Mouse (Mus musculus): ENCODE results near the gene Jazf1.

Jazf1 gene

DNA sequence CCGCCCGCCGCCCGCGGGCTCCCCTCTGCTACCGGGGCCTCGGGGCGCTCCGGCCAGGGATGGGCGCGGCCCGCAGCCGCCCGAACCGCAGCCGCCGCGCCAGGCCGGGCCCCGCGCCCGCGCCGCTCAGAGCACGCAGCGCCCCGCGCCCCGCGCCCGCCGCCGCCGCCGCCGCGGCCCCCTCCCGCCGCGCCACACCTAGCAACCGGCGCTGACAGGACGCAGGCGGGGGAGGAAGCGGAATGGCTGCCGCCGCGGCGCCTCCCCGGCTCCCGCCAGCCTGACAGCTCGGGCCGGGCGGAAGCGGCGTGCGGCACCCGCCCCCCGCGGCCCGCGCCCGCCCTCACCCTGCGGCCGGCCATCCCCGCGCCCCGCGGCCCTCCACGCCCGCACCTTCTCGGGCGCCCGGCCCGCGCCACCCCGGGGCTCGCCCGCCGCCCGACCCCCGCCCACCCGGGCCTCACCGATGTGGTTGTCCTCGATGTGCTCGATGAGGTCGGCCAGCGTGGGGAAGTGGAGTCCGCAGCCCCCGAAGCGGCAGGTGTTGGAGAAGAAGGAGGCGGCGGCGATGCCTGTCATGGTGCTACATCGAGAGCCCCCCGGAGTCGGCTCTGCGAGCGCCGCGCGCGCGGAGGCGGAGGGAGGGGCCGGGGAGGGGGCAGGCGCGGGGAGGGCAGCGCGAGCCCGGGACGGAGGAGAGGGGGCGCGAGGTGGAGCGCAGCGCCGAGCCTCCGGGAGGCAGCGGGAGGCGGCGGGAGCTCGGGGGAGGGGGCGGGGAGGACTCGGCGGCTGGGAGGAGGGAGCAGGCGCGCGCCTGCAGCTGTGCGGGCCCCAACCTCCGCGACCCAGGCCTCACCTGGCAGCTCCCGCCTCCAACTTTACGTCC, at the start of gene Jazf1:
Gene Jazf1, minus strand, starts transcription at position 643 of the 886 bp plus-strand sequence.
- in situ Hi-C loops (cut with MboI, MseI), result no loop called here

DNA sequence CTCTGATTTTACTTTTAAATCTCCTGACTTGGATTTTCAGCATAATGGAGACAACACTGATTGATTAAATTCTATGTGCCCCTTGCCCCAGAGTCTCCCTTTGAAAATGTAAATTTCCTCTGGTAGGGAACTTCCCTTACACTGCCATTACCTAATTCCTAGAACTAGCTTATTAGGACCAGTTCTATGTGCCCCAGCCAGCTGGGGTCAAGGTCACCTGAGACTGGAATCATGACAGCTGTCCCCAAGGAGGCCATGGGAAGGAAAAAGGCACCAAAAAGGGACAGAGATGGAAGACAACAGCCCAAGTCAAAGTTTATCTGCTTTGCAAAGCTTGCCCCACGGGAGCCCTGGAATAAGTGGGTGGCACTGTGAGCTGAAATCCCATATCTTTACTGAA, 49.4 kb upstream of the Jazf1 start:
- in situ Hi-C loops (cut with MboI, MseI), result no loop called here

DNA sequence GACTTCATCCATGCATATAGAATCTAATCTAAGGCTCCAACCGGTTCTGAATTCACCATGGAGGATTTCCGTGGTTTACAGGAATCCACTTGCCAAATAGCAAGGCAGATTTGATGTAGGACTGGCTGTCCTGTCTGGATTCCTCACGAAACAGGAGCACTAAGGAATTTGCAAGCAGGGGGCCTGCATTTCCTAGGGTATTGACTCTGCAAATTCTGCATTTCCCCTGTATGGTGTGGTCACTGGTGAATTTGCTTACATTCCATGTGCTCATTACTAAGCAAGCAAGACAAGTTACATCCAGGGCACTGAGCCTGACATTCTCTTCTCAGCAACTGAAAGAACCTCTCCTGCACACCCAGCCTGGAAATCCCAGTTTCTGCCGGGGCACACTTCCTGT, 18.4 kb upstream of the Jazf1 start:
- in situ Hi-C loops (cut with MboI, MseI), result no loop called here

DNA sequence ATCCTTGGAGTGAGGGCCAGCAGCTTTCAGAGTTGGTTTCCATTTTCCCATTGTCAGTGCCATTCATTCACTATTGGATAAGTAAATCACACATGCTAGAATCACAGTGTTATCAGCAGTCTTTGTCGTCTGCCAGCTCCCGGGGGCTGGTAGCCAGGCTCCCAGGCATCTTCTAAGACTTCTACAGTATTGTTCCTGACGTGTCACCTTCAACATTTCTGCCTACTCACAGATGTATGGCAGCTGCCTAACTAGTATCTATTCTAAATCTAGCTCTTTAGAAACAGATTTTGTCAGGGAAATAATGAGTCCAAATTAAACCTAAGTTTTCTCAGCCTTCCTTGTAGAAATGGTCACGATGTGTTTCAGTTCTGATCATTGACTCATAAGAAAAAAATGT, 12.8 kb upstream of the Jazf1 start:
- in situ Hi-C loops (cut with MboI, MseI), result no loop called here

DNA sequence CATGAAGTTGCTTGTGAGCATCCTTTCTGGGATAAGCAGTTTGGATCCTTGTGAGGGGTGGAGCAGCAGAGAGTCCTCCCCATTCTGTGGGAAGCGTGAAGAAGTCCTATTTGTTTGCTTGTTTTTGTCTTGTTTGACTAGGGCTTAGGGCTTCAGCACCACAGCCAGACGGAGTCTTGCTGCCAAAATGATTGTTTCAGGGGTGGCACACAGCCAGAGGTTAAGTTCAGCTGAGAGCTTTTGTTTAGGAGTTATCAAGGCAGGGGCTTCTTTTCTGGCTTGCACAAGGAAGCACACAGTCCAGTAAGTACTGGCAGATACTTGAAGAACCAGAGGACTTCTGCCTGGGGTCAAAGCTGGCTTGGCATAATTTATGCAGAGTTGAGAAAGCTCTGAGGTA, 10.2 kb upstream of the Jazf1 start:
- in situ Hi-C loops (cut with MboI, MseI), result loop anchor here (10.0 kb wide), 1 partner anchor 56 kb away; no protein-coding TSS in a partner anchor

DNA sequence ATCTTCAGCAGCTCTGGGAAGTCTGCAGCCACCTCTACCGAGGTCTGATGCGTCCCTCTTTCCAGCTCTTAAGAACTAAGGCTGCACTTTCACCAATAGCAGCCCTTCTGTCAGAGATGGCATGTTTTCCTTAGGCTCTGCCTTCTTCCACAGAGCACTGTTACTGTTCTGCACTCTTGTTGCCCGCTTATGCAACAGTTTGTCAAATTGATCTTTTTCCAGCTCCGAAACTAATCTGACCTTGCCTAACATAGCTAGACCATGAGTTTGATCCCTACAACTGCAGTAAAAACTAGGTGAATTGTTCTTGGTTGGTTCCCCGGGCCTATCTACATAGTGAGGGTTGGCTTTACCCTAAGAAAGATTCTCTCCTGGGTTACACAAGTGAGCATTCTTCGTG, 3.3 kb upstream of the Jazf1 start:
- in situ Hi-C loops (cut with MboI, MseI), result loop anchor here (10.0 kb wide), 1 partner anchor 63 kb away; no protein-coding TSS in a partner anchor

DNA sequence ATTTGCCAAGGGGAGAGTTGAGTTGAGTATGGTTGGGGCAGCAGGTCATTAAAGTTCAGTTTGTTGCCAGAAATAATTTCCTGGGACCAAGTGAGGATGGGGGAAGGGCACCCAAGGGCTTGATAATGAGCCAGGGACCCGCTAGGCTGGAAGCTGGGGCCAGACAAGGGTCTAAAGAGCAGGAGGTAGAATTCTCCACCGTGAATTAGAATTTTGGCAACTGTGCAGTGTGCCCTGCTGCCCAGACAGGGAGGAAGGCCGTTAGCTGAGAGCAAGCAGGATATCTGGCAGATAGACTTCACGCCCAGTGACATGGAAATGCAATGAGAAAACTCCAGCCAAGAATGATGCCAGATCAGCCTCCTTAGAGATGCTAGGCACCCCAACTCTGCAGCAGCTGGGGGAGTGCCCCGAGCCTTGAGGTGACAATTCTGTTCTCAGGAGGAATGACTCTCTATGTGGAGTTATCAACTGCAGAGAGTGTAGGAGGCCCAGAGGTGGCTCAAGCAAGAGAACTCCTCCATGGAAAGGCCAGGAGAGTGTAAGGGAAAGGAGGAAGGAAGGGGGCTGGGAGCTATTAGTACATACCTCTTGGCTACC, 1.6 kb upstream of the Jazf1 start:
- in situ Hi-C loops (cut with MboI, MseI), result loop anchor here (10.0 kb wide), 1 partner anchor 65 kb away; no protein-coding TSS in a partner anchor

DNA sequence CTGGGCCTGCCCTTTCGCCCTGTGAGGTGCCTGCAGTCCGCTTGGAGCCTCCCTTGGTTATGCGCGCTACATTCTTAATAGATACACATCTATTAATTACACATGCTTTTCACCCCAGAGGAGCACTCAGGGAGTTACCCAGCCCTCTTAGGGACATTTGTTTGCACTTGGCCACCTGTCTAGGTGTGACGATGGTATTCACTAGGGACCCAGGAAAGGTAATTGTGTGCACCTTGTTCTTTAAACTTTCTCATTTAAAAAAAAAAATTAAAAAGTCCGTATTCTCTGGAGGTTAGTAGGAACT, 396 bp upstream of the Jazf1 start:
- in situ Hi-C loops (cut with MboI, MseI), result no loop called here

DNA sequence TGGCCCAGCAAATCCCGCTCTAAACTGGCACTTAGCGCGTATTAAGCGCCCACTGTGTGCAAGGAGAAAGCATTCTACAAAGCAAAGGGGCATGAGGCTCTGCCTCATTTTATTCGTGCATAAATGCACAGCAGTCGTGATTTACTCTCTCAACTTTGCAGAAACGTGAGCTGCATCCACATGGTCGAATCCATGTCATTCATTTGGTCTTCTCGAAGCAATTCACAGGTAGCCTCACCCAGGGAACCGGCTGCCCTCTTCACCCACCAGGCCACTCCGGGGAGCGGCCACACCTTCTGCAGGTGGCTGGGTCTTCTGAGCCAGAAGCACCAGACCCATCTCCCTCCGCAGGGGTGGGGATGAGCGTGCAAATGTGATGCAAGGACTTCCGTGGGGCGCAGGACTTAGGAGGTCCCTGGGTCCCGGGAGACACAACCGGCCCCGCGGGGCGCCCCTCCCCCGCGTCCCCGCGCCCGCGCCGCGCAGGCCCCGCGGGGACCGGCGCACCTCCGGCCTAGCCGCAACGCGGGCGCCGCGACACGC, 914 bp downstream of the Jazf1 start:
- in situ Hi-C loops (cut with MboI, MseI), result no loop called here

DNA sequence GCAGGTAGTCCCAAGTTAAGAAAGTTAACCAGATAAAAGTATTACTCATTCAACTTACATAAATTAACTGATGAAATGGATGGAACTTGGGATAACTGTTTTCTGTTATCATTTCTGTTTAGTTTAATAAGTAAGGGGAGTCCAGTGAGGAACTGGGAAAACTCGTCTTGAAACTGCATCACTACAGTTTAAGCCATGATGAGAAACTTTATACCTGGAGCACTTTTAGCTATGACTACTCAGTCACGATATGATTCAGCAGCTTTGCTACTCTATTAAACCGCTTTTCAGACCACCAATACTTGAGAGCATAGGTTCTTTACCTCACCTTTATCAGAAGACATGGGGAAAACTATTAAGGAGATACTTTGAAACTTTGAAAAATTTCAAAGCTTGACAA, 1.5 kb downstream of the Jazf1 start:
- in situ Hi-C loops (cut with MboI, MseI), result no loop called here

DNA sequence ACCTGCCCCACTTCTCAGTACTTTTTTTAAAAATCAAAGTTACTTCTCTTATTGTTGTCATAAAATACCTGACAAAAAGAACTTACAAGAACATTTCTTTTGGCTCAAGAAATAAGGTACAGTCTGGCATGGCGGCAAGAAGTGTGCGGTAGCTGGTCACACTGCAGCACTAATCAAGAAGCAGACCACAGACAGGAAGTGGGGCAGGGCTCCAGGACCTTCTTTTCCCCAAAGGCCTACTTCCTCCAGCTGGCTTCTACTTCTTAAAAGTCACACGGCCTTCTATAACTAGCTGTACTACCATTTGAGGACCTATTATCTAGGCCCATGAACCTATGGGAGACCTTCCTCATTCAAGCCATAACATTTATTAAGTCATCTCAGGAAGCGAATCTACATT, 4.4 kb downstream of the Jazf1 start:
- in situ Hi-C loops (cut with MboI, MseI), result no loop called here

DNA sequence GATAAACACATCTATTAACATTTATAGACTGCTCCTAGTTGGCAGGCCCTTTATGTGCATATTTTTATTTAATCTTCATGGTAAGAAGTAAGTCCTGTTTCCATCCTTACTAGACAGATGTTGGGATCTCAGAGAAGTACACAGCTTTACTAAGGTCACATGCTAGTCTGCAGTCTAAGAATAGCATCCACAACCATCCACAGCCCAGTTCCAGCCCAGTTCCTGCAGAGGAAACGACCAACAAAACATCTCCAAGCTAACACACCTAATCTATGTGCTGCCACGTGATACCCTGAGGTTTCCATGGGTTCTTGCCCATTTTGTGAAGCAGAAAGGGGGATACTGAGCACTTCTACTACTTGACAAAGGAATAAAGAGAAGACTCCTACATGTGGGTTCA, 13.5 kb downstream of the Jazf1 start:
- in situ Hi-C loops (cut with MboI, MseI), result no loop called here

DNA sequence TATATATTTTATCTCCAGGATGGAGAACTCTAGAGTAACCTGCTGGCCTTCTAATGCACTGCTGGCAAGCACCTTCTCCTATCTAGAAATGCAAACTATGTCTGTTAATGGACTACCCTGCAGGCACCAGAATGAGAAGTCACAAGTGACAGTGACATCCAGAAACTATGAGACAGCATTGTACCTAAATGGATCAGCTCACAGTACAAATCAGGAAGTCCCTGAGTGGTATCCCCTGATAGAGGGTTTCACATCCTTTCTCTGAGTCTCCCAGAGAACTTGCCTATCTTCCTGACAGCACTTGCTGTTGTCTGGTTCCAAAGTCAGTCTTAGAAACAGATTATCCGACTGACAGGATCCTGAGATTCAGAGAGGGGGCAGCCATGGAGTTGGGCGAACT, 22.9 kb downstream of the Jazf1 start:
- in situ Hi-C loops (cut with MboI, MseI), result no loop called here

DNA sequence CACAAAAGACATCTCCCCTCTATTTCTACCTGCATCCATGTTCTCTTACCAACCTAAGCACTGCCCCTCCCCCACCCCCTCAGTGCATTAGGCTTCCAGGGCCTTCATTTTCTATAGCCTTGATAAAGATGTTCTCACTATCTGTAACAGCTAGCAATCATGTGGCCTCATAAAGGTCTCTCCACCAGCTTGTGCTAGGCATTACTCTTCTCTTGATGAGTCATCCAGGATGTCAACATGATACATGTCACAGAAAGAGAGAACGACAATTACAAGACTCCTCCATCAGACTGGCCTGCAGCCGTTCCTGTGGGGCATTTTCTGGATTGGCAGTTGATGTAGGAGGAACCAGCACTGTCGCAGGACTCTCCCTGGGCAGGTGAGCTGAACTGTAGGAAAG, 30.3 kb downstream of the Jazf1 start:
- in situ Hi-C loops (cut with MboI, MseI), result loop anchor here (5.0 kb wide), 1 partner anchor 104 kb away; no protein-coding TSS in a partner anchor

DNA sequence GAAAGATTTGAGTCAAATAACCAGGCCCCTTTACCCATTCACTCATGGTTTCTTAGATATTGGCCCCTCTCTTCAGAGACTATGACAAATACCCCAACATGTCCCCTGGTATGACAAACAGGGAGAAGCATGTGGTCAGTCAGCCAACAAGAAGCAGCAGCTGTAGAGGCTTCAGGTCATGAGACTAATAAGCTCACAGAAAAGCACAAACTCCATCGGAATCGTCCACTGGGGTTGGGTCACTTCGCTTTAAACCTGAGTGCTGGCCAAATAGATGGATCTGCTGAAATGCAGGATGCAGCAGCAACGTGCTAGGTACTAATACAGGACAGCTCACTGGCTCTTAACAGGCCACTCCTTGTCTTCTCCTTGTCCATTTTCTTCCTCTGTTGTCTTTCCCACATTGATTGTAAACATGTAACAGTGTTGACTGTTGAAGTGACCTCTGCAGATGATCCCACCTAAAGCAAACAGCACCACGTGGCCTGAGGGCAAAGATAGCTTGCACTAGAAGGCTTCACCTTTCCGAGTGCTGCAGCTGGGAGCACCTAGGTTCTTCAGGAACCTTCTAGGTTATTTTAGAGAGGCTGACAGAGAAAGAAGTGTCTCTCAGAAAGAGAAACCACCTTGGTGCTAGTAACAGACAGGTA, 33.9 kb downstream of the Jazf1 start:
- in situ Hi-C loops (cut with MboI, MseI), result loop anchor here (5.0 kb wide), 1 partner anchor 108 kb away; no protein-coding TSS in a partner anchor

DNA sequence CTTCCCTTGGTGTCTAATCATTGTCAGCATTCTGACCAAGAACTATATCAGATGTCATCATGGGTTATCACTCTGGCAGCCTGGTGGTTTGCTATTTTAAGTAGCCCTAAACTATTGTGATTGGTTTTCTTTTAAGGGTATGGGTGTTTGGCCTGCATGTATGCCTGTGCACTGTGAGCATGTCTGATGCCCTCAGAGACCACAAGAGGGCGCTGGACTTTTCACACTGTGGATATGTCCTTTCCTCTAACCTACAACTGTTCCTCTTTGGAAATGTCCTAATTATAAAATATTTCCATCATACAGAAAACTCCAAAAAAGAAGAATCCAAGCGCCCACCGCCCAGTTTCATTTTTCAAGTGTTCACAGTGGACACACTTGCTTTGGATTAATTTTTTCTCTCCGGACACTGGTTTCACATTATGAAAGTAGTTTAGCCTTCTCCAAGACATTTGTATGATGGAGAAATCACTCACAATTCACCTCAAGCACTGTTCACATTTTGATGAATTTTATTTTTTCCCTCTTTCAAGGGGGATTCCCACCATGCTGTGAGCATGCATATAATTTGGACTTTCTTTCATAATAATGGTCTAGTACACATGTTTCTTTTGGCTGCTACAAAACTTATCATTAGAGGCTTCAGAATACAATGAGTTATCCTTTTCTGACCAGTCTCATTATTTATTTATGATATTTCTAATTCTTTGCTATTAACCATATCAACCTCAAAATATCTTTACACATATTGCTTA, 35.5 kb downstream of the Jazf1 start:
- in situ Hi-C loops (cut with MboI, MseI), result no loop called here

DNA sequence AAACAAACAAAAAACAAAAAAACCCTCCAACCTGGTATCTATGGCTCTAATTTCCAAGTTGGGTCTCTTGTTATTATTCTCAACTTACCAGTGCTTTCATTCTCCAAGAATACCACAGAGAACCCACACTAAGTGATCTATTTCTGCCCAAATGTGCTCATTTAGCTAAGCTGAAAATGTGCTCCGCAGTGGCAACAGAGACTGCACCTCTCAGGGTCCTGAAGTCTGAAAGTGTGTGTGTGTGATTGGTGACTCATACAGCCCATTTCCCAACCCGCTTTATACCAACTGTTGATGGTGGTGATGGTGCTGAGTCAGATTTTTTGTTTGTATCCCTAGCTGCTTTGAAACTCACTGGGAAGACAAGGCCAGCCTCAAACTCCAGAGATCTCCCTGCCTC, 46.4 kb downstream of the Jazf1 start:
- in situ Hi-C loops (cut with MboI, MseI), result loop anchor here (5.0 kb wide), 1 partner anchor 75 kb away; no protein-coding TSS in a partner anchor

DNA sequence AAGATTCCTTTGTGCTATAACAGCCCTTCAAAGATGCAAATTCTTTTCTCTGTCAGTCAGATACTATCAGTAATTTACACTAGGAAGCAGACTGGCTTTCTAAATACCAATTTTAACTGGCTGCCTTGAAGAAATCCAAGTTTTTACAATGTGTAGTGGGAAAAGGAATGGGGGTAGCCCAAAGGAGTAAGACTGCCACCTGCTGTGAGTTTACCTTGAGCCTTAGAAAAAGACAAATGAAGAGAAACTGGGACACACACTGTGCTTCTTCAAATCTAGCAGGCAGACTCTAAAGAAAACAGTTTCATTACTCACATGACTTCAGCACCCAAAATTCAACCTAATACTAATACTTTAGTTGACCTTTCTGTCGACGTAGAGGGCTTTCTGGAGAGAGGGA, 47.4 kb downstream of the Jazf1 start:
- in situ Hi-C loops (cut with MboI, MseI), result loop anchor here (5.0 kb wide), 1 partner anchor 74 kb away; no protein-coding TSS in a partner anchor

DNA sequence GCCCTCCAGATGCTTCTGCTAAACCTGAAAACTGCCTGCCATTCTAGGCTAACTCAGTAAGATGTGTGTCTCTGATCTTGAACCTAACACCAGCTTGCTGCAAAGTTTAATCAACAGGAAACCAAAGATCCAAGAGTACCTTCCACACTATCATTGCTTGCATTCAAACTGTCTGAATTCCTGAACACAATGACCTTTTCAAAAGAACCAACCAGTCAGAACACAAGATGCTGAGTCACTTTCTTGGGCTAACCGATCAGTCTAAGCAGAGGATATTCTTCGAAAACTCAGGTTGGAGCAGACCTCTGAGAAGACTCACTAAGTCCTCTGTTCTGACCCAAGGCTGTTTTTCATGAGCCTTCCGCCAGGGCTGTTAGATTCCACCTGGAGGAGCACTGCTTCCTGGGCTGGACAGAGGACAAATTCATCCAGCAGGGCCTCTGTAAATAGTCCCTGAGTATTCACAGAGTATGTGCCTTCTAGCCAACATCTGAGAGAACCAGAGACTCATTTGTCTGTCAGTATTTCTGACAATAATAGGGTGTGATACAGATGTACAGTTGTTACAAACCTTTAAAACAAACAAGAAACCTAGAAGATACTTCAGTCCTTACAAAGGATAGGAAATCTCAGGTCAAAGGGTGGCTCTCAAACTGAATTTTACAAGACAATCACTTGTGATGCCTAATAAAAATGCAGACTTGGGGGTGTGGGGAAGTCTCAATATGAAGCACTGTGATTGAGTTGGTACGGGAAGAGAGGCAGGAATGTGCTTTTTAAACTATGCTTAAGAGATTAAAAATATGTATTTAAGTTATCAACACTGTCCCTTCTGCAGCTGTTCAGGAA, 50.9 kb downstream of the Jazf1 start:
- in situ Hi-C loops (cut with MboI, MseI), result no loop called here
